Mouse (Mus musculus): ENCODE measurements around the gene Ddi1.
"Not testable (repeated sequence)": the region's sequence is repeated elsewhere in the genome, so short reads cannot be mapped to it uniquely, and the experiment has no call there.

Ddi1 gene

DNA sequence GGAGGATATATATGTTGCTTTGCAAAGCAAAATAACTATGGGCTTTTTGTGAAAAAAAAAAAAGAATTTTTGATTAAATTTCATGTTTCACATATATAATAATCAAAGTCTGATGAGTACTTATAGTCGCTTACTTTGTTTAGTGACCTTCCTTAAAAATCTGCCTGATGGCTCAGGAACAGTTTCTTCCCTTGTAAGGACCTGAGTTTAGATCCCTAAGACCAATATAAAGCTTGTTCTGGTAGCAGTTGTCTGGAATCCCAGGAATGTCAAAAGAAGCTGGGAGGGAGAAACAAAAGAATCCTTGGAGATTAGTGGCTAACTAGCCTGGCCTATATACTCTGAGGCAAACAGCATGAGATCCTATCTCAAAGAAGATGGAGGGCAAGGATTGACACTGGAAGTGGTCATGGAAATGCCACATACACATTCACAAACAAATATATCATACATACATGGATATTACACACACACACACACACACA lies at the start of gene Ddi1:
Gene Ddi1, minus strand, starts transcription at position 51 of the 485 bp plus-strand sequence.
- DNase-seq (ENCODE audit: low read depth) = no peak

GRCm38 (mm10) chr9:6317114-6317513 lies 47.5 kb upstream of the Ddi1 start:
- no peak for DNase-seq (ENCODE audit: low read depth)

- no peak for DNase-seq (ENCODE audit: low read depth)
Observed at GRCm38 (mm10) chr9:6305847-6306246, 36.2 kb upstream of the Ddi1 start.

- DNase-seq (ENCODE audit: low read depth) = no peak
Observed at GRCm38 (mm10) chr9:6304590-6304989, 34.9 kb upstream of the Ddi1 start.

DNA sequence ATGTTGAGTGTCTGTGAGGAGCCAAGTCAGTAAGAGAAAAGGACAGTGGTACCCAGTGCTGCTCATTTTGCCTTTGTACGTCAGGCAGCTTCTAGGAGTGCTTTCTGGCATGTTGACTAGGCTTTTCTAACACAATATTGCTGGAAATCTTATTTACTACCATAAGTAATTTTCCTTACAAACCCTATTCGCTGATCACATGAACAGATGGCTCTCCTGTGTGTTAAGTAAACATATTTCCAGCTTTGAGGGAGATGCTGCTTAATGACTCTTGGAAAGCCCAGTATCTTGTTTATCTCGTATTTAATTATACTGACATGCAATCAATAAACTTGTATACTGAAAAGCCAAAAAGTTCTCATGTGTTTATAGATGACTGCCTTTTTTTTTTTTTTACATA lies 32.4 kb upstream of the Ddi1 start:
- DNase-seq (ENCODE audit: low read depth) = no peak

DNA sequence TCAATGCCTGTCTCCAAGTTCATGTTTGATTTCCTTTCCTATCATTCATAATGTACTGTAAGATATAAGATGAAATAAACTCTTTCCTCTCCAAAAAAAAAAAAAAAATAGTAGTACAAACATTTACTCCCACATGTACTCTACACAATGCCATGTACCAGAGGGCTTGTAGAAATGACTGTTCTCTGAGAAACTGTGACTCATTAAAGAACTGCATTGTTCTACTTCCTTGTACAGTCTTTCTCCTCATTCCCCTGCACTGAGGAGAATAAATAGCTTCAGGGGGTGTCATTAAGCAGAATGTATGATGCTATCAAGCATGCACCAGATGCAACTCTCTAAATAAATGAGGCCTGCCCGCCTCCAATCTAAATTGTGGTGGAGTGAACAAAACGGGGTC lies 28.9 kb upstream of the Ddi1 start:
- DNase-seq (ENCODE audit: low read depth) = no peak

DNA sequence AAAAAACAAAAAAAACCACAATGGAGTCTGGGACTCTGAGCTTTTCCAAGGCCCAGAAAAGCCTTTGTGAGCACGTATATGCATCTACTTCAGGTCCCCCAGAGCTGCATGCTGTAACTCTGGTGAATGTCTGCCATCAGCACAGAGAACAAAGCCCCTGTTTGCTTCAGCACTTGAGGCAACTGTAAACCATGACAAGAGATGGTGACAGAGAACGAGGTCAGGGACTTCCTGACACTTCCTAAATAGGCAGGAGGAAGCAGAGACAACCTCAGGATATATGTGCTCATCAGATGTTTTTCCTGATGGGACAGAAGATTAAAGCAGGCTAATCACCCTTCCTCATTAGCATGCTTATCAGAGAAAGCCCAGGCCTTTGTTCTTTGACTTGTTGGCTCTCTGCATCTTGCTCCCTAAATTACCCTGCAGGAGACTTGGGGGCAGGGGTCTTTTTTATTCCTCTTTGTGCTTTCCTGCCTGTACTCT lies 19.6 kb upstream of the Ddi1 start:
- DNase-seq (ENCODE audit: low read depth) = no peak

GRCm38 (mm10) chr9:6286770-6287169 lies 17.1 kb upstream of the Ddi1 start:
- no peak for DNase-seq (ENCODE audit: low read depth)

GRCm38 (mm10) chr9:6277526-6277925 lies 7.9 kb upstream of the Ddi1 start:
- DNase-seq (ENCODE audit: low read depth) = no peak

- DNase-seq (ENCODE audit: low read depth) = no peak
Observed at GRCm38 (mm10) chr9:6276395-6276794, 6.7 kb upstream of the Ddi1 start.

- no peak for DNase-seq (ENCODE audit: low read depth)
Observed at GRCm38 (mm10) chr9:6264820-6265219, 4.8 kb downstream of the Ddi1 start.

GRCm38 (mm10) chr9:6257072-6257471 lies 12.6 kb downstream of the Ddi1 start:
- no peak for DNase-seq (ENCODE audit: low read depth)

- no peak for DNase-seq (ENCODE audit: low read depth)
Observed at GRCm38 (mm10) chr9:6251990-6252389, 17.7 kb downstream of the Ddi1 start.

DNA sequence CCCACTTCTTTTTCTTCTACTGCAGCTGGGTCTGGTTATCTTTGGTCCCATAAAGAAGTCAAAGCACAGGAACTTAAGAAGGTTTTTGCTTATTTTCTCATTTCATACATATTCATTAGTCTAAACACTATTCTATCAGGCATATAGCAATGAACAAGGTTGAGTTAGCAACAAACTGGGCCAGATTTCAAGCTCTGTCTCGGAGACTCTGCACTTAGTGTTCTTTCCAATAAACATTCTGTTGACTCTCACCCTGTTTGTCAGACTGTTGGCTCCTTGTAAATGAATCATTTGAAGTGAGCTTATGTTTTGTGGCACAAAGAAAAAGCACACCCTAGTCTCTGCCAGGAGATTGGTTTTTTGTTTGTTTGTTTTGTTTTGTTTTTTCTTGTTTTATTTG lies 19.3 kb downstream of the Ddi1 start:
- DNase-seq (ENCODE audit: low read depth) = no peak

DNA sequence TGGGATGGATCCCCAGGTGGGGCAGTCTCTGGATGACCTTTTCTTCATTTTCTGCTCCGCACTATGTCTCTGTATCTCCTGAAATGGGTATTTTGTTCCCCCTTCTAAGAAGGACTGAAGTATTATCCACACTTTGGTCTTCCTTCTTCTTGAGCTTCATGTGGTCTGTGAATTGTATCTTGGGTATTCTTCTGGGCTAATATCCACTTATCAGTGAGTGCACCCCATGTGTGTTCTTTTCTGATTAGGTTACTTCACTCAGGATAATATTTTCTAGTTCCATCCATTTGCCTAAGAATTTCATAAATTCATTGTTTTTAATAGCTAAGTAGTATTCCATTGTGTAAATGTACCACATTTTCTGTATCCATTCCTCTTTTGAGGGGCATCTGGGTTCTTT lies 33.7 kb downstream of the Ddi1 start:
- DNase-seq (ENCODE audit: low read depth) = not testable (repeated sequence)

DNA sequence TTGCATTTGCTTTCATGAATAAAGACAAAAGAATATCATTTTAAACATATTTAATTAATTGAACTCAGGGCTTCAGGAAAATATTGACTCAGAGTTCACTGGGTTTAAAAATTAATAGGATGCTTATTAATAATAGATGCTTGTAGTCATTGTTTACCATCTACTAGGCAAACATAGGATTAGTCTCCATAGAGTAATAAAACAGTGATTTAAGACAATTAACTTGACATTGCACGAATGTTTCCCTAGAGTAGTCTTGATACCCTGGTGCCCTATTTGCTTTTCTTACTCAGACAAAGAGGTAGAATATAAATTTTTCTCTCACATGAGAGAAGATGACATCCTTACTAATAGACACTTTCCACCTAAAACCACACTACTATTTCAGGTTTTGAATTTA lies 52.1 kb downstream of the Ddi1 start:
- DNase-seq (ENCODE audit: low read depth) = no peak

GRCm38 (mm10) chr9:6212862-6213261 lies 56.8 kb downstream of the Ddi1 start:
- DNase-seq (ENCODE audit: low read depth) = no peak

Data from naive thymus-derived CD4-positive, alpha-beta T cell, adult 2 months (primary cell).